Mouse (Mus musculus): ENCODE data around the gene Sesn3. TPM values are rescaled to one million over a fixed set of nuclear protein-coding genes. Genes with fewer than 3 reads are reported as not detected.
"Not testable (repeated sequence)": the region's sequence is repeated elsewhere in the genome, so short reads cannot be mapped to it uniquely, and the experiment has no call there.

Sesn3 gene
- total RNA-seq, 2 experiments from 2014 or later, result 16.6 to 27.7 TPM

- no peak overlapping the region for H3K27ac ChIP-seq
- H3K4me3 ChIP-seq, result no peak overlapping the region
- intact Hi-C loops (cut with DNase I), result no loop called here
- no peak for TF ChIP-seq CTCF (IDR thresholded peaks at IDR 0.05)
- no peak for DNase-seq
Observed at GRCm38 (mm10) chr9:14295680-14296440, 21.0 kb downstream of the Sesn3 start.

GRCm38 (mm10) chr9:14297204-14297603, 22.3 kb downstream of the Sesn3 start:
- no peak overlapping the region for H3K27ac ChIP-seq
- no peak overlapping the region for H3K4me3 ChIP-seq
- intact Hi-C loops (cut with DNase I), result no loop called here
- no peak for DNase-seq
- TF ChIP-seq CTCF (IDR thresholded peaks at IDR 0.05), result no peak

DNA sequence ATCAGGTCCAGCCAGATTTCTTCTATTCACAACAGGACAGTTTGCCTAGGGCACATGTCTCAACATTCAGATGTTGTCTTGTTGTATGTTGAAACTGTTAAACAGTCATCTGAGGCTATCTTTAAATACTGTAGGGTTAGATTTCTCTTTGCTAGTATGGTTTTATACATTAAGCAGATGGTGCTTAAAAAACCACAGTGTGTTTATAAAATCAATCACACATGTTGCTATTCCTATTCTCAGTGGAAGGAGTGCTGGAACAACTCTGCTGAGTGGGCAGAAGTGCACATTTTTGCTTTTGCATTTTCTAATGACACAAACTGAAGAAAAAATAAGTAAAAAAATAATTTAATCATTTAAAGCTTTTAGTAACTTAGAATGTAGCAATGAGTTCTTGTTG, 25.0 kb downstream of the Sesn3 start:
- DNase-seq, result no peak
- H3K27ac ChIP-seq, result no peak overlapping the region
- intact Hi-C loops (cut with DNase I), result no loop called here
- no peak for TF ChIP-seq CTCF (IDR thresholded peaks at IDR 0.05)
- no peak overlapping the region for H3K4me3 ChIP-seq

- H3K4me3 ChIP-seq, result no peak overlapping the region
- no peak for DNase-seq
- intact Hi-C loops (cut with DNase I), result no loop called here
- TF ChIP-seq CTCF (IDR thresholded peaks at IDR 0.05), result no peak
- H3K27ac ChIP-seq, result no peak overlapping the region
Observed at GRCm38 (mm10) chr9:14300795-14301194, 25.9 kb downstream of the Sesn3 start.

GRCm38 (mm10) chr9:14304262-14304968, 29.5 kb downstream of the Sesn3 start:
- no peak overlapping the region for H3K27ac ChIP-seq
- H3K4me3 ChIP-seq, result no peak overlapping the region
- intact Hi-C loops (cut with DNase I), result no loop called here

GRCm38 (mm10) chr9:14307341-14307740, 32.5 kb downstream of the Sesn3 start:
- H3K27ac ChIP-seq, result no peak overlapping the region
- H3K4me3 ChIP-seq, result no peak overlapping the region
- no peak for DNase-seq
- intact Hi-C loops (cut with DNase I), result no loop called here
- no peak for TF ChIP-seq CTCF (IDR thresholded peaks at IDR 0.05)

More at GRCm38 (mm10) chr9:14304262-14304968, 29.5 kb downstream of the Sesn3 start:
- no peak for DNase-seq
- TF ChIP-seq CTCF (IDR thresholded peaks at IDR 0.05), result no peak

- Histone ChIP-seq H3K27ac (no peak overlapping the region), H3K4me3 (no peak overlapping the region)
- DNase-seq, result no peak
- no peak for TF ChIP-seq CTCF (IDR thresholded peaks at IDR 0.05)
- intact Hi-C loops (cut with DNase I), result no loop called here
Observed at GRCm38 (mm10) chr9:14313968-14314367, 39.1 kb downstream of the Sesn3 start.

GRCm38 (mm10) chr9:14314477-14314876, 39.6 kb downstream of the Sesn3 start:
- no peak for DNase-seq
- no peak overlapping the region for H3K27ac ChIP-seq
- H3K4me3 ChIP-seq, result no peak overlapping the region
- TF ChIP-seq CTCF (IDR thresholded peaks at IDR 0.05), result no peak
- intact Hi-C loops (cut with DNase I), result no loop called here

- intact Hi-C loops (cut with DNase I), result no loop called here
- Histone ChIP-seq H3K4me3 (no peak overlapping the region), H3K27ac (no peak overlapping the region)
- TF ChIP-seq CTCF (IDR thresholded peaks at IDR 0.05), result no peak
- no peak for DNase-seq
Observed at GRCm38 (mm10) chr9:14316618-14317017, 41.8 kb downstream of the Sesn3 start.

- TF ChIP-seq CTCF (IDR thresholded peaks at IDR 0.05), result no peak
- intact Hi-C loops (cut with DNase I), result no loop called here
- H3K27ac ChIP-seq, result no peak overlapping the region
- no peak overlapping the region for H3K4me3 ChIP-seq
- DNase-seq, result no peak
Observed at GRCm38 (mm10) chr9:14335829-14336228, 61.0 kb downstream of the Sesn3 start.

DNA sequence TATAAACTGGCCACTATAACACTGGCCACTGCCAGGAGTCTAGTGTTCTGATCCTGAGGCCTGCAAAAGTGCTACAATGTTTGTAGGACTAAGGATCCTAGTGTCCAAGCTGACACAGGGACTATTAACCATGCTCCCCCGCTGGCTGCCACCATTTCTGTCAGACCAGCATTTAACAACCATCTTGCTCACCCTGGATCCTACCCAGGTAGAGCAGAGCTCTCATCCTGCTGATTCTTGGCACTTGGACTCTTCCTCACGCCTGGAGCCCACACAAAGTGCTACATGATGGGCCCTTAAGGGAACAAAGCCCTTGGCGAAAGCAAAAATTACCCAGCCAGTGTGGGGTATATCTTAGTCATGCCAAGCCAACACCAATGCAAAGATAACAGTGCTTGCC, 62.0 kb downstream of the Sesn3 start:
- no peak for TF ChIP-seq CTCF (IDR thresholded peaks at IDR 0.05)
- Histone ChIP-seq H3K27ac (no peak overlapping the region), H3K4me3 (no peak overlapping the region)
- intact Hi-C loops (cut with DNase I), result no loop called here
- no peak for DNase-seq

- intact Hi-C loops (cut with DNase I), result no loop called here
- no peak for TF ChIP-seq CTCF (IDR thresholded peaks at IDR 0.05)
- Histone ChIP-seq H3K27ac (no peak overlapping the region), H3K4me3 (no peak overlapping the region)
- DNase-seq, result no peak
Observed at GRCm38 (mm10) chr9:14338701-14339100, 63.8 kb downstream of the Sesn3 start.

DNA sequence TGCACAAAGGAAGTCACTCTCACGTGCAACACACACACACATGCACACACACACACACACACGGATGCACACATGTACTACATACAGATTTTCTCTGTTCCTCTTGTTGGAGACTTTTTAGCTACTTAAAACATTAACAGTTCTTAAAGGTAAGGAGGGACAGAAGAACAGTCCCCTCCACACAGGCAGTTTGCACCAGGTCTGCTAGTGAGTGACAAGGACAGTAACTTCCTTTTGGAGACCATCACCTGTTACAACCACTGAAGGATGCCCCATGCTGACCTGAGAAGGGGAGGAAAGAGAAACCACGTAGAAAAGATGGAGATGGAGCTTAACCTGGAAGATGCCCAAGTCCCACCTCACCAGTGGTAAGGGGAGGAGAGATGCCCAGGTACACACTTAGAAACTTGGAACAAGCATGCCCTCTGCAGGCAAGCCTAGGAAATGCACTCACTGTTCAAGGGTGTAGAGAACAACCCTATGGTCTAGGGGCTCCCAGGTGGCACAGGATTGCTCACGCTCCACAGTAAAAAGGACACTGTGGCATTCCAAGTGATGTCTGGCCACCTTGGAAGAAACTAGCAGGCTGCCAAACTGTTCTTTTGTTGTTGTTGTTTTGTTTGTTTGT, 67.3 kb downstream of the Sesn3 start:
- TF ChIP-seq CTCF (IDR thresholded peaks at IDR 0.05), result peak; percentile 93
- DNase-seq, result peak; percentile 72
- intact Hi-C loops (cut with DNase I), result loop anchor here (1.0 kb wide), 1 partner anchor 453 kb away; no protein-coding TSS in a partner anchor
- H3K4me3 ChIP-seq, result no peak overlapping the region
- no peak overlapping the region for H3K27ac ChIP-seq

GRCm38 (mm10) chr9:14345866-14346265, 71.0 kb downstream of the Sesn3 start:
- intact Hi-C loops (cut with DNase I), result loop anchor here (5.0 kb wide), 1 partner anchor 36 kb away; the partner anchor contains the start of gene Endod1
- DNase-seq, H3K4me3 ChIP-seq, H3K27ac ChIP-seq: not testable (repeated sequence)

Data from gastrocnemius, adult 2 months (tissue).